9 mouse cellular contexts compared by ENCODE assay signal in genomic region chr3:32616331-32617052, GRCm38 (mm10). TPM values are rescaled to one million over a fixed set of nuclear protein-coding genes. Genes with fewer than 3 reads are reported as not detected.
A peak's percentile ranks its signal among the peaks of the same experiment; 100 is the strongest.
DNase-seq lines count a peak whose midpoint lies in the region; ATAC-seq lines count a peak whose summit lies in the region.
"Had no signal": no experiment of that assay in that cellular context is flagged by ENCODE, and none has a peak within 500 bp of the region (broad histone marks: within the 10 kb centered on the region; RNA-seq: fewer than 3 reads in every experiment).

TSS of gene Gnb4 (minus strand) at chr3:32616585.

- peak within 1 kb of the TSS; percentile 71 for H3K4me2 ChIP-seq in intestine, embryonic 16.5 days (ENCODE audit: low read depth, low read length)
- peak within 1 kb of the TSS; percentile 61 for H3K4me2 ChIP-seq in limb, embryonic 13.5 days (replicated peaks)
- H3K4me2 ChIP-seq in midbrain, embryonic 13.5 days (replicated peaks): peak within 1 kb of the TSS; percentile 59

- 2% methylated on average over 58 of the region's 83 CpGs for WGBS in intestine, embryonic 16.5 days
- 2% methylated on average over 50 of the region's 83 CpGs for WGBS in limb, embryonic 13.5 days
- under 1% methylated on average over 68 of the region's 83 CpGs for WGBS in midbrain, embryonic 13.5 days

- peak; percentile 89 for ATAC-seq in intestine, embryonic 16.5 days
- peak; percentile 93 for ATAC-seq in limb, embryonic 13.5 days (ENCODE audit: low FRiP score, low read depth)
- ATAC-seq in midbrain, embryonic 13.5 days: peak; percentile 94

- no peaks in the 10 kb centered on the region for H3K9me3 ChIP-seq in intestine, embryonic 16.5 days (ENCODE audit: control insufficient read depth, low read length)
- H3K9me3 ChIP-seq in limb, embryonic 13.5 days: no peaks in the 10 kb centered on the region
- H3K9me3 ChIP-seq in midbrain, embryonic 13.5 days: no peaks in the 10 kb centered on the region
- H3K9me3 ChIP-seq: G1E had no signal

- H3K27me3 ChIP-seq in intestine, embryonic 16.5 days (replicated peaks; ENCODE audit: control insufficient read depth, insufficient read depth, low read length): no peaks in the 10 kb centered on the region; the same call in 1 of the 2 replicates
- no peaks in the 10 kb centered on the region for H3K27me3 ChIP-seq in limb, embryonic 13.5 days
- 0 out of 2 replicates have a peak, but pooled peaks cover 4% of the 10 kb centered on the region for H3K27me3 ChIP-seq in midbrain, embryonic 13.5 days
- H3K27me3 ChIP-seq in splenic B cell, adult 2 months (ENCODE audit: control insufficient read depth, insufficient read depth, low read length, poor library complexity, severe bottlenecking): no peaks in the 10 kb centered on the region

- H3K9ac ChIP-seq in intestine, embryonic 16.5 days (ENCODE audit: low read depth, low read length): peak within 1 kb of the TSS; percentile 80
- H3K9ac ChIP-seq in limb, embryonic 13.5 days: peak within 1 kb of the TSS; percentile 79
- H3K9ac ChIP-seq in midbrain, embryonic 13.5 days (replicated peaks): peak within 1 kb of the TSS; percentile 71

- H3K36me3 ChIP-seq in intestine, embryonic 16.5 days (ENCODE audit: control insufficient read depth, insufficient read depth, low read length): no peaks in the 10 kb centered on the region
- no peaks in the 10 kb centered on the region for H3K36me3 ChIP-seq in limb, embryonic 13.5 days
- no peaks in the 10 kb centered on the region for H3K36me3 ChIP-seq in midbrain, embryonic 13.5 days
- H3K36me3 ChIP-seq in splenic B cell, adult 2 months (ENCODE audit: control insufficient read depth, insufficient read depth, low read length, poor library complexity, severe bottlenecking): no peaks in the 10 kb centered on the region
- H3K36me3 ChIP-seq: G1E had no signal

- DNase-seq in cerebellum, postnatal 4 days (ENCODE audit: low spot score in 2 of 2): peak; percentile 45 to 77
- DNase-seq in cerebellum, adult 11 months: no peak
- DNase-seq in embryo, embryonic 10 days (ENCODE audit: low spot score): peak; percentile 71
- peak; percentile 41 to 64 for DNase-seq in gastrocnemius, postnatal 4 days (ENCODE audit: low spot score in 2 of 2)
- DNase-seq in splenic B cell, adult 2 months (ENCODE audit: low read depth, low spot score): peak; percentile 21

- H3K4me3 ChIP-seq in intestine, embryonic 16.5 days (ENCODE audit: low read length): peak within 1 kb of the TSS; percentile 66
- H3K4me3 ChIP-seq in limb, embryonic 13.5 days: peak within 1 kb of the TSS; percentile 71
- peak within 1 kb of the TSS; percentile 63 for H3K4me3 ChIP-seq in midbrain, embryonic 13.5 days (replicated peaks)

- H3K27ac ChIP-seq in intestine, embryonic 16.5 days (ENCODE audit: low read length): peak within 1 kb of the TSS; percentile 69
- peak within 1 kb of the TSS; percentile 69 for H3K27ac ChIP-seq in limb, embryonic 13.5 days
- H3K27ac ChIP-seq in midbrain, embryonic 13.5 days: peak within 1 kb of the TSS; percentile 58

- no peaks in the 10 kb centered on the region for H3K4me1 ChIP-seq in intestine, embryonic 16.5 days (ENCODE audit: control insufficient read depth, insufficient read depth, low read length)
- H3K4me1 ChIP-seq in limb, embryonic 13.5 days: peaks cover 9% of the 10 kb centered on the region; the same call in 1 of the 2 replicates
- peaks cover 4% of the 10 kb centered on the region; the same call in 1 of the 2 replicates for H3K4me1 ChIP-seq in midbrain, embryonic 13.5 days (replicated peaks)

RNA-seq across cellular contexts. Expression of gene Gnb4, which starts in this region (rescaled TPM):
- 10 to 100 TPM; 39.1 to 39.5 TPM for total RNA-seq in gastrocnemius, postnatal 4 days (2021)
- polyA plus RNA-seq in intestine, embryonic 16.5 days (2015; fragmentation: Nextera tagmentation; extraction: Ambion mirVana): 43.4 and 44.4 TPM in 2 replicates
- 79.7 and 83.0 TPM in 2 replicates for polyA plus RNA-seq in limb, embryonic 13.5 days (2015; fragmentation: Nextera tagmentation; extraction: Ambion mirVana)
- polyA plus RNA-seq in midbrain, embryonic 13.5 days (2015; fragmentation: Nextera tagmentation; extraction: Ambion mirVana): 53.5 and 55.5 TPM in 2 replicates
